Mouse (Mus musculus) lung, adult 2 months (tissue): ENCODE results near the gene Zfp692.

Experiments
- CTCF ChIP-seq: fragments of 200-500 bp; IDR thresholded peaks from 2 replicates; pipeline ENCODE4 v1.5.1; 2011; ENCODE audit warnings: mild to moderate bottlenecking, low read length, control low read depth; ENCODE audit not compliant: insufficient read depth
- POLR2A ChIP-seq: fragments of 200-500 bp; IDR thresholded peaks from 2 replicates; pipeline ENCODE4 v1.6.1; 2011; ENCODE audit warnings: low read depth, mild to moderate bottlenecking, control low read depth, low read length, borderline replicate concordance; ENCODE audit errors: extremely low read depth

DNA sequence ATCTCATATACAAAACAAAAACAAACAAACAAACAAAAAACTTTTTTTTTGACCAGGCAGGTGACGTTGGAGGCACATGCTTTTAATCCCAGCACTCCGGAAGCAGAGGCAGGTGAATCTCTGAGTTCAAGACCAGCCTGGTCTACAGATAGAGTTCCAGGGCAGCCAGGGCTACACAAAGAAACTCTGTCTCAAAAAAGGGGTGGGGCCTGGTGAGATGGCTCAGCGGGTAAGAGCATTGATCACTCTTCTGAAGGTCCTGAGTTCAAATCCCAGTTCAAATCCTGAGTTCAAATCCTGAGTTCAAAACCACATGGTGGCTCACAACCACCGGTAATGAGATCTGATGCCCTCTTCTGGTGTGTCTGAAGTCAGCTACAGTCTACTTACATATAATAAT lies 45.0 kb upstream of the Zfp692 start:
- TF ChIP-seq POLR2A (no peak), CTCF (no peak)
